Mouse (Mus musculus): Measurements from ENCODE around the gene Ripply1.

Gene Ripply1

GRCm38 (mm10) chrX:139782278-139783044 lies at the start of gene Ripply1:
Gene Ripply1 (minus strand): TSS chrX:139782353.
- peak; percentile 15 for DNase-seq (ENCODE audit: low read depth, low spot score)

DNA sequence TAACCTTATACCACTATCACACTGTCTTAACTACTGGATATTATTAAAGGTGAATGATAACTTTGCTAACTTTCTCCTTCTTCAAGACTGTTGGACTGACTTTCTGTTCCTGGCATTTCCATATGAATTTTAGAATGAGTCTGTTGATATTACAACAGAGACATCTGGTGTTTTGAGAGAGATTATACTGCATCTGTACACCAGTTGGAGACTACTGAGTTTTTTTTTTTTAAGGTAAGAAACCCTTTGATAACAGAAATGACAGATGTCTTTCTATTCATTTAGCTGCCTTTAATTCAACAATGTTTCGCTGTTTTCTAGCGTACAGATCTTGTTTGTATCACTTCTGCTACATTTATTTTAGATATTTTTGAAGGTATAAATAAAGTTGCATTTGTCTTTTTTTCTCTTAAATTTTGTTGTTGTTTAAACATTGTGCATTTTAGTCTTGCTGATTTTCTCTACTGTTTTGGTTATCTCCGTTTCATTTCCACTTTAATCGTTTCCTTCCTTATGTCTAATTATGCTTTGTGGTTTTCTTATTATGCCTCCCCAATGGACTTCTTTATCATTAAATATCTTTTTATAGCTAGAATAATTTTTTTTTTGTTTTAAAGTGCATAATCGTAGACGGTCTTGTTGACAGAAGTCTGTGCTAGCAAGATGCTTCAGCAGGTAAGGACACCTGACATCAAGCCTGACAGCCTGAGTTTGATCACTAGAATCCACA lies 46.4 kb upstream of the Ripply1 start:
- no peak for DNase-seq (ENCODE audit: low read depth, low spot score)

DNA sequence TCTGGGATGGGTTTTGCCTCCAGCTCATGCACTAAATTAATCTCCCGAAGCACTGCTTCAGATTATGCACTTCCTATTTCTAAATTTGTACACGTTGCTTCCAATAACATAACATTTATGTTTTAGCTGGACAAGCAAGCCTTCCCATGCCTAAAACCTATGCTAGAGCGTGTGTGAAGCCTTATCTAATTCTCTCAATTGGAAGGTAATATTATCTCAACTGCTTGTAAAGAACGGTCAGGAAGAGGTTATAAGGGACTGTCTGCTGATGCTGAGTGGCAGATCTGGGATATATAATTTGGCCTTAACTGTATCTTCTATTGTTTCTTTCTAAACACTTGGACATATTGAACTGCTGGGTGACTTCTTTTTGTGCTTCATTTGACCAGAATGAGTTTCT lies 44.8 kb upstream of the Ripply1 start:
- no peak for DNase-seq (ENCODE audit: low read depth, low spot score)

DNA sequence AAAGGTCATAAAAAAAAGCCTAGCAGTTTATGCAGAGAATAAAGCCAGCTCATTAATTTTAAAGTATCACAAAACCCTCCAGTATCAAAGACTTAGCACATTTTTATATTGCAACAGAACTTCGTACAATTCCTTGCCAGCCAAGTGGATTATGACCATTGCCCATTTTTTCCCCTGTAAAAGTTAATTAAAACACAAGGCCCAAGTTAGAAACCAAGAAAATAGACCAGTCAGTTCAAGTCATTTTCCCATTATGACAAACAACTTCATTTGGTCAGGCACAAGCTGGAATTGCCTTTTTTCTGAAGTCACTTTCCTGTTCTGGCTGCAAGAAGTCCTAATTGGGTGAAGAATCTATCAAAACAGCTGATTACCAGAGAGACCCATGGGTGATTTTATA lies 43.2 kb upstream of the Ripply1 start:
- DNase-seq (ENCODE audit: low read depth, low spot score): no peak

GRCm38 (mm10) chrX:139815201-139815600 lies 33.0 kb upstream of the Ripply1 start:
- no peak for DNase-seq (ENCODE audit: low read depth, low spot score)

- no peak for DNase-seq (ENCODE audit: low read depth, low spot score)
These were observed 32.0 kb upstream of the Ripply1 start for GRCm38 (mm10) chrX:139814018-139814635.

GRCm38 (mm10) chrX:139813299-139814002 lies 31.3 kb upstream of the Ripply1 start:
- DNase-seq (ENCODE audit: low read depth, low spot score): no peak

DNA sequence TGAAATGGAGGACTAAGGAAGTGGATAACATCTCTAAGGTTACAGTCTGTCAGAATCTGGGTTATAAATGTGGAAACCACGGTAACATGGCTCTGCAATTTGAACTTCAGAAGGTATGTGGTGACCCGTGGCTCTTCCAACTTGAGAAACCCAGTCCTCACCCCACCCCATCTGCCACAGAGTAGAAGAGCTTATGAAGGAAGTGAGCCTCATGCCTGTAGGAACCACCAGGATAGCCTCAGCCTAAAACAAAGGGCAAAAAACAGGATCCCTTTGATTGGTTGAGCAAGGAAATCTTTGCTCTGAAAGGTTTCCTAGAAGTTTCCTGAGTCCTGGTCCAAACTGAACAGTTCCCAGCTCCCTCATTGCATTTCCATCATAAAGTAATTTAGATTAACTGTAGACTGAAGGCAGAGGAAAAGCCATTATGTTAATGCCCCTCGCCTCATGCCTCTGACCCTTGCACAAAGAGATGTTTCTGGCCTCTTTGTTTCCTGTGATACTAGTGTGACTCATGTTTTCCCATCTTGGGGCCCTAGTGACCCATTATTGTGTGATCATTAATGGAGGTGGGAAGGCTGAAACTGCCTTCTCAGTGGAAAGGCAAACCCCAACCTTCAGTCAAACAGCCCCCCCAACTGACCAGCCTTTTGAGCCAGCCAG lies 30.6 kb upstream of the Ripply1 start:
- DNase-seq (ENCODE audit: low read depth, low spot score): no peak

- no peak for DNase-seq (ENCODE audit: low read depth, low spot score)
These were observed 26.3 kb upstream of the Ripply1 start for GRCm38 (mm10) chrX:139808501-139808900.

- no peak for DNase-seq (ENCODE audit: low read depth, low spot score)
These were observed 25.9 kb upstream of the Ripply1 start for GRCm38 (mm10) chrX:139808085-139808484.

- no peak for DNase-seq (ENCODE audit: low read depth, low spot score)
These were observed 25.2 kb upstream of the Ripply1 start for GRCm38 (mm10) chrX:139807391-139807790.

DNA sequence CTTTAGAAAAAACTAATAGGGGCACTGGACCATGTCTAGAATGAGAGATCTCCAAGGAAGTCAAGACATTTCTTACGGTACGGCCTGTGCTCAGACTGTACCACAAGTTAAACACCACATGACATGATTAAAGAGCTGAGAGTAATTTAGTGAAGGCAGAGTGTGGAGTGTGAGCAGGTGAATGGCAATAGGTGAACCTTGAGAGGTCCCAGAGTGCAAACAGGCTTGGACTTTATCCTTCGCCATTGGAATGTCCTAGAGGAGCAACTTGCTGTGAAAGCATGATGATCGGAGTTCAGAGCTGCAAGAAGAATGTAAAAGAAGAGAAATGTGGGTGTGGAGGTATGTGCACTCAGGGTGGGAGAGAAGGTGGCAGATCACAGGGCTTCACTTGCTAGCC lies 23.8 kb upstream of the Ripply1 start:
- DNase-seq (ENCODE audit: low read depth, low spot score): no peak

GRCm38 (mm10) chrX:139803028-139803427 lies 20.9 kb upstream of the Ripply1 start:
- no peak for DNase-seq (ENCODE audit: low read depth, low spot score)

DNA sequence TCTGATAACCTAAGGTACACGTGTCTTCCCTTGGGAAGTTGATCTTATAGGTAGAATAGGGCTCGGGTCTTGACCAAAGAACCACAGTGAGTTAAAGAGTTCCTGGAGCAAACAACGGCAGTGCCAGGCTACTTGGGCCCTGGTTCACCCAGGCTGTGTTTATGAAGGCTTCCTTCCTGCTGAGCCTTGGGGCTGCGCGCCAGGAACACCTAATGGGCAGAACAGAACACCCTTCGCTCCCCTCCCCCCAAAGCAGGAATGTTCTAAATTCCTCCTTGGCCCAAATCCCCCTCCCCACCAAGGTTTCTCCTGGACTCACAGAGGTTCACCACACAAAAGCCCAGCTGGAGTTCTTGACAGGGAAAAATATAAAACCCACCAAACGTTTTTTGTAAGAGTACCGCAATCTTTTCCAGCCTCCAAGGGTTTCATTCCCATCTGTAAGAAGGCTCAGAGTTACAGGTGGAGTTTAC lies 18.3 kb upstream of the Ripply1 start, which contains the start of gene Cldn2:
TSS of gene Cldn2 (plus strand) at position 423 of the 473 bp plus-strand sequence.
- no peak for DNase-seq (ENCODE audit: low read depth, low spot score)

- no peak for DNase-seq (ENCODE audit: low read depth, low spot score)
These were observed 17.8 kb upstream of the Ripply1 start for GRCm38 (mm10) chrX:139799953-139800352.

DNA sequence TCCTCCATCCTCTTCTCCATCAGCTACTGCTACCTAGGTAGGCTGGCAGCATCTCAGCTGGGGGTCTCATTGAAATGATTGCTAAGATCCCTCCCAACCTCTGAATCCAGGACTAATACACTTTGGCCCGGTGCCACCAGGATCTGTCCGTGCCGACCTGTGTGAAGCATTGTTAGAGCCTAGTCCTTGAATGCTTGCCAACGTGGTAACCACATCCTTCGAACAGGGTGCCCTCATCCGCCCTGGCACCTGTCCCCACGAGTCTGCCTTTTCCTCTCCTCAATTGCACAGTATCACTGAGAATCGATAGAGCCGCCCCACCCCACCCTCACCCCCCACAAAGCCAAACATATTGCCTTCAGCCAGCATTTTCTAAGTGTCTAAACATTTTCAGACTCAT lies 15.7 kb upstream of the Ripply1 start:
- no peak for DNase-seq (ENCODE audit: low read depth, low spot score)

DNA sequence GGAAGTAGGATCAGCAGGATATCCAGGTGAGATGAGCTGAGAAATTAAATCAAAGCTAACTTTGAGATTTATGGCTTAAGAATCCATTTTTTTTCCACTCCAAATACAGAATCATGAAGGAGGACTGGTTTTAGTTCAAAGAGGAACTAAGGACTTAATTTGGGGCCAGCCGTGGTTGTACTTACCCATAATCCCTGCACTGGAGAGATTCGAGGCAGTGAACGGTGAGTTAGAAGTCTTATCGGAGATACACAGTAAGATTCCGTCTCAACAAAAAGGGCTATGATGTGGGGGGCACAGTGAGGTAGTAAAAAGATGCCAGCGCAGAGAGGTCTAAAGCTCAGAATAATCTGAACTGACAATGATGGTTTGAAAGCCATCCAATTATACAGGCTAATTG lies 13.9 kb upstream of the Ripply1 start:
- no peak for DNase-seq (ENCODE audit: low read depth, low spot score)

DNA sequence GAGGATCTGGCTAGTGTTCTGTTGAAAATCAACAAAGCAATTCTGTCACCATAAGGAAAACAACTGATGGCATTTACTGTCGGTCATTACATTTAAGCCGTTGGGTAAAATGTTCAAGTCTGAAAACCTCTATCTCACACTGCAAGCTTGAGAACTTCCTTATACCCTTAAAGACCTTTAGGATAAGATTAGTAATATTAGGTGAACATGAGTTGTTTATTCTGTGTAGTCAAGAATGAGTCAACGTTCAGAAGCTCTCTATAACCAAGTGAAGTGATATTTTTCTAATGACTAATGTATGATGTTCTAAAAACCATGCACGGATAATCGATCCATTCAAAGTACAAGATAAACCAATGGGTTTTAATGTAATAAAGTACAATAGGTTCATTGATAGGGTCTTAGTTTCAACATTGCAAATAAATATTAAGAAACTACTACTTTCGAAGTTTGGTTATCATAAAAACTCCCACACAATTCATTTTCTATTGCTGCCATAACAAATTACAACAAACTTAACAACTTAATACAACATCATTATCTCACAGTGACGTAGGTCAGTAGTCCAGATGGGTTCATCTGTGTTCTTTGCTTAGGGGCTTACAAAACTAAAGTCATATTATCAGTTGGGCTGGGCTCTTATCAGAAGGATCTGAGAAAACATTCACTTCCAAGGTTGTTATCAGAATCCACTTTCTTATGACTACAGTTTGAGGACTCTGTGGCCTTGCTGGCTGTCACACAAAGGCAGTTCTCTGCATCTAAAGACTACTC lies 12.1 kb upstream of the Ripply1 start:
- DNase-seq (ENCODE audit: low read depth, low spot score): no peak

DNA sequence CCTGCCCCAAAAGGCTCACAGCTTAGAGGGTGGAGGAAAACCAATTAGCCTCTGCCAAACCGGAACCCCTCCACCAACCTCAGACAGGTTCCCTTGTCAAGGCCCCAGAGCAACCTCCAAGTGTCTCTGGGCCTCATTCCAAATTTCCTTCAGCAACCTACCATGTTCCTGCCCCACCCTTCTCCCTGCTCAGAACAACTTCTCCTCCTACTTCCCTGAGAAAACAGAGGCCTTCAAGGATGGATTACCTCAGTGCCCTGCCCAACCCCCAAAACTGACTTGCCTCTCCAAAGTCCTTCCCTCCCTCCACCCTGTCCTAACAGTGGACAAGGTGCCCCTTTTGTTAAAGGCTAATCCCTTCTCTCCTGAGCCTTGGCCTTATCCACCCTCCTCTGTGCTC lies 3.6 kb upstream of the Ripply1 start:
- DNase-seq (ENCODE audit: low read depth, low spot score): no peak

DNA sequence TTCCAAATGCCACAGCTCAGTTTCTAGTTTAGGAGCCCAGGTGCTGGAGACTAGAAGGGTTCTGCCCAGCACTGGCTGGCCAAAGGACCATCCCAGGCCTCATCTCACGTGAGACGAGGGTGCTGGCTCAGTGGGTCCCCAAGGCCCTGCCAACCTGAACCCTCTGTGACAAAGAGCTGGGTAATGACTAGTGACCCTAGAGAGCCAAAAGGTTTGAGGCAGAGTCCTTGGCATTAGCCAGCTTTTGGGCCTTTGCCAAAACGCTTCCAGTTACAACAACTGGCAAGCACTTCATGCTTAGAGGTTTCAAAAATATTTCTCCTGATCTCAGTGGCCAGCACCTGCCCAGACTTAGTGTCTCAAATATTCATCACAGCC lies 881 bp upstream of the Ripply1 start:
- no peak for DNase-seq (ENCODE audit: low read depth, low spot score)

GRCm38 (mm10) chrX:139781563-139781962 lies 590 bp downstream of the Ripply1 start:
- no peak for DNase-seq (ENCODE audit: low read depth, low spot score)

Data from mesoderm, embryonic 11.5 days (tissue).